Mouse (Mus musculus): ENCODE measurements at regions not wholly inside any gene's neighbourhood (a gene's known extent, or its start where the extent isn't known, plus 50 kb on each side); places are given as distances from the start of the nearest gene placed in this dataset.

- WGBS = 73% methylated on average over 3 of the region's 3 CpGs
- Histone ChIP-seq H3K9me3 (no peaks in the 10 kb centered on the region), H3K27ac (peak overlapping the region; percentile 56; the same call in 1 of the 2 replicates), H3K27me3 (ENCODE audit: insufficient read depth, poor library complexity, severe bottlenecking) (no peaks in the 10 kb centered on the region), H3K36me3 (no peaks in the 10 kb centered on the region), H3K4me1 (replicated peaks) (peaks cover 13% of the 10 kb centered on the region), H3K4me3 (no peak overlapping the region)
- DNase-seq (ENCODE audit: low spot score) = no peak
Observed at GRCm38 (mm10) chr11:45702916-45703315, 148.9 kb upstream of the Clint1 start.

GRCm38 (mm10) chr11:45704411-45704810, 147.4 kb upstream of the Clint1 start:
- Histone ChIP-seq H3K27me3 (ENCODE audit: insufficient read depth, poor library complexity, severe bottlenecking) (no peaks in the 10 kb centered on the region), H3K4me3 (no peak overlapping the region), H3K4me1 (replicated peaks) (peaks cover 13% of the 10 kb centered on the region), H3K36me3 (no peaks in the 10 kb centered on the region), H3K27ac (no peak overlapping the region), H3K9me3 (no peaks in the 10 kb centered on the region)
- DNase-seq (ENCODE audit: low spot score) = no peak
- 70% methylated on average over 5 of the region's 5 CpGs for WGBS

- no peak overlapping the region for H3K27ac ChIP-seq
- H3K9me3 ChIP-seq = no peaks in the 10 kb centered on the region
- no peaks in the 10 kb centered on the region for H3K4me1 ChIP-seq (replicated peaks)
- no peaks in the 10 kb centered on the region for H3K27me3 ChIP-seq (ENCODE audit: insufficient read depth, poor library complexity, severe bottlenecking)
- H3K4me3 ChIP-seq = no peak overlapping the region
- no peak for DNase-seq (ENCODE audit: low spot score)
- H3K36me3 ChIP-seq = no peaks in the 10 kb centered on the region
- 76% methylated on average over 2 of the region's 2 CpGs for WGBS
Observed at GRCm38 (mm10) chr11:45718630-45719029, 133.2 kb upstream of the Clint1 start.

- no peak overlapping the region for H3K4me3 ChIP-seq
- no peak for DNase-seq (ENCODE audit: low spot score)
- 86% methylated on average over 6 of the region's 6 CpGs for WGBS
- no peak overlapping the region for H3K27ac ChIP-seq
- no peaks in the 10 kb centered on the region for H3K9me3 ChIP-seq
- H3K27me3 ChIP-seq (ENCODE audit: insufficient read depth, poor library complexity, severe bottlenecking) = no peaks in the 10 kb centered on the region
- H3K36me3 ChIP-seq = no peaks in the 10 kb centered on the region
- no peaks in the 10 kb centered on the region for H3K4me1 ChIP-seq (replicated peaks)
Observed at GRCm38 (mm10) chr11:45719821-45720220, 132.0 kb upstream of the Clint1 start.

- no peaks in the 10 kb centered on the region for H3K27me3 ChIP-seq (ENCODE audit: insufficient read depth, poor library complexity, severe bottlenecking)
- 46% methylated on average over 3 of the region's 3 CpGs for WGBS
- no peaks in the 10 kb centered on the region for H3K9me3 ChIP-seq
- no peak overlapping the region for H3K4me3 ChIP-seq
- no peaks in the 10 kb centered on the region for H3K4me1 ChIP-seq (replicated peaks)
- H3K36me3 ChIP-seq = no peaks in the 10 kb centered on the region
- H3K27ac ChIP-seq = no peak overlapping the region
- peak; percentile 18 for DNase-seq (ENCODE audit: low spot score)
Observed at GRCm38 (mm10) chr11:45736561-45736960, 115.3 kb upstream of the Clint1 start.

GRCm38 (mm10) chr11:45738331-45738730, 113.5 kb upstream of the Clint1 start:
- DNase-seq (ENCODE audit: low spot score) = no peak
- H3K4me3 ChIP-seq = no peak overlapping the region
- no peaks in the 10 kb centered on the region for H3K36me3 ChIP-seq
- no peaks in the 10 kb centered on the region for H3K4me1 ChIP-seq (replicated peaks)
- 82% methylated on average over 6 of the region's 6 CpGs for WGBS
- no peaks in the 10 kb centered on the region for H3K9me3 ChIP-seq
- H3K27ac ChIP-seq = no peak overlapping the region
- H3K27me3 ChIP-seq (ENCODE audit: insufficient read depth, poor library complexity, severe bottlenecking) = no peaks in the 10 kb centered on the region

GRCm38 (mm10) chr11:45745941-45746340, 105.9 kb upstream of the Clint1 start:
- no peak overlapping the region for H3K27ac ChIP-seq
- WGBS = 94% methylated on average over 2 of the region's 2 CpGs
- H3K4me3 ChIP-seq = no peak overlapping the region
- no peak for DNase-seq (ENCODE audit: low spot score)
- H3K9me3 ChIP-seq = no peaks in the 10 kb centered on the region
- no peaks in the 10 kb centered on the region for H3K27me3 ChIP-seq (ENCODE audit: insufficient read depth, poor library complexity, severe bottlenecking)
- H3K36me3 ChIP-seq = no peaks in the 10 kb centered on the region
- H3K4me1 ChIP-seq (replicated peaks) = no peaks in the 10 kb centered on the region

- WGBS = 71% methylated on average over 2 of the region's 2 CpGs
- no peaks in the 10 kb centered on the region for H3K36me3 ChIP-seq
- H3K4me3 ChIP-seq = no peak overlapping the region
- no peaks in the 10 kb centered on the region for H3K9me3 ChIP-seq
- DNase-seq (ENCODE audit: low spot score) = no peak
- H3K27ac ChIP-seq = no peak overlapping the region
- no peaks in the 10 kb centered on the region for H3K4me1 ChIP-seq (replicated peaks)
- H3K27me3 ChIP-seq (ENCODE audit: insufficient read depth, poor library complexity, severe bottlenecking) = no peaks in the 10 kb centered on the region
Observed at GRCm38 (mm10) chr11:45750249-45750648, 101.6 kb upstream of the Clint1 start.

- WGBS = 55% methylated on average over 1 of the region's 1 CpGs
- no peaks in the 10 kb centered on the region for H3K36me3 ChIP-seq
- no peaks in the 10 kb centered on the region for H3K9me3 ChIP-seq
- H3K4me3 ChIP-seq = no peak overlapping the region
- H3K27me3 ChIP-seq (ENCODE audit: insufficient read depth, poor library complexity, severe bottlenecking) = no peaks in the 10 kb centered on the region
- H3K4me1 ChIP-seq (replicated peaks) = no peaks in the 10 kb centered on the region
- H3K27ac ChIP-seq = no peak overlapping the region
- no peak for DNase-seq (ENCODE audit: low spot score)
Observed at GRCm38 (mm10) chr11:45752237-45752636, 99.6 kb upstream of the Clint1 start.

- WGBS = 70% methylated on average over 2 of the region's 2 CpGs
- Histone ChIP-seq H3K4me1 (replicated peaks) (no peaks in the 10 kb centered on the region), H3K9me3 (no peaks in the 10 kb centered on the region), H3K27ac (no peak overlapping the region), H3K36me3 (no peaks in the 10 kb centered on the region), H3K4me3 (no peak overlapping the region), H3K27me3 (ENCODE audit: insufficient read depth, poor library complexity, severe bottlenecking) (no peaks in the 10 kb centered on the region)
- DNase-seq (ENCODE audit: low spot score) = no peak
Observed at GRCm38 (mm10) chr11:45752791-45753190, 99.1 kb upstream of the Clint1 start.

GRCm38 (mm10) chr11:45767081-45767480, 84.8 kb upstream of the Clint1 start:
- DNase-seq (ENCODE audit: low spot score) = no peak
- no peak overlapping the region for H3K4me3 ChIP-seq
- H3K36me3 ChIP-seq = no peaks in the 10 kb centered on the region
- no peaks in the 10 kb centered on the region for H3K9me3 ChIP-seq
- no peaks in the 10 kb centered on the region for H3K4me1 ChIP-seq (replicated peaks)
- no peak overlapping the region for H3K27ac ChIP-seq
- no peaks in the 10 kb centered on the region for H3K27me3 ChIP-seq (ENCODE audit: insufficient read depth, poor library complexity, severe bottlenecking)
- WGBS = 85% methylated on average over 4 of the region's 4 CpGs

GRCm38 (mm10) chr11:45782435-45782834, 69.4 kb upstream of the Clint1 start:
- DNase-seq (ENCODE audit: low spot score) = no peak
- Histone ChIP-seq H3K4me3 (no peak overlapping the region), H3K27ac (no peak overlapping the region), H3K27me3 (ENCODE audit: insufficient read depth, poor library complexity, severe bottlenecking) (no peaks in the 10 kb centered on the region), H3K36me3 (no peaks in the 10 kb centered on the region), H3K4me1 (replicated peaks) (peaks cover 8% of the 10 kb centered on the region), H3K9me3 (no peaks in the 10 kb centered on the region)
- WGBS = 86% methylated on average over 4 of the region's 4 CpGs

GRCm38 (mm10) chr11:45785806-45786205, 66.0 kb upstream of the Clint1 start:
- Histone ChIP-seq H3K9me3 (no peaks in the 10 kb centered on the region), H3K27ac (no peak overlapping the region), H3K4me3 (no peak overlapping the region), H3K27me3 (ENCODE audit: insufficient read depth, poor library complexity, severe bottlenecking) (no peaks in the 10 kb centered on the region), H3K36me3 (no peaks in the 10 kb centered on the region), H3K4me1 (replicated peaks) (peaks cover 13% of the 10 kb centered on the region)
- no peak for DNase-seq (ENCODE audit: low spot score)
- 88% methylated on average over 9 of the region's 9 CpGs for WGBS

- Histone ChIP-seq H3K4me3 (no peak overlapping the region), H3K9me3 (no peaks in the 10 kb centered on the region), H3K27me3 (ENCODE audit: insufficient read depth, poor library complexity, severe bottlenecking) (no peaks in the 10 kb centered on the region), H3K4me1 (replicated peaks) (peaks cover 13% of the 10 kb centered on the region), H3K36me3 (no peaks in the 10 kb centered on the region), H3K27ac (no peak overlapping the region)
- 93% methylated on average over 5 of the region's 5 CpGs for WGBS
- DNase-seq (ENCODE audit: low spot score) = no peak
Observed at GRCm38 (mm10) chr11:45787408-45787807, 64.4 kb upstream of the Clint1 start.
